Mouse (Mus musculus) layer of hippocampus, adult 2 months (tissue): Measurements from ENCODE around the gene Uqcrh. TPM values are rescaled to one million over a fixed set of nuclear protein-coding genes. Genes with fewer than 3 reads are reported as not detected.
A peak's percentile ranks its signal among the peaks of the same experiment; 100 is the strongest.

Experiments used
- DNase-seq, 2 experiments: peaks; one replicate each; pipeline ENCODE4 v3.0.0; 2022; ENCODE audit warnings: low spot score in 2 of 2
- H3K27ac ChIP-seq: fragments of 200-600 bp; 2 replicates; pipeline ENCODE4 v1.8.1; 2022
- H3K4me3 ChIP-seq: fragments of 200-600 bp; 2 replicates; pipeline ENCODE4 v1.8.1; 2022; ENCODE audit warnings: mild to moderate bottlenecking
- CTCF ChIP-seq: fragments of 200-600 bp; conservative IDR thresholded peaks from 2 replicates; pipeline ENCODE4 v1.8.1; 2022; ENCODE audit warnings: antibody characterized with exemption, mild to moderate bottlenecking, moderate library complexity
- long read RNA-seq, 2 experiments: library from polyadenylated mRNA; stranded (forward); transcript quantifications; one replicate each; pipeline ENCODE4 v2.0.0; 2021; ENCODE audit warnings: borderline mapping rate in 2 of 2
- total RNA-seq, 2 experiments: library from RNA; stranded (reverse); gene quantifications; 2 replicates each; pipeline ENCODE4 v1.2.3; 2021

Uqcrh gene
- 100 to 1,000 TPM; 361 to 383 TPM for total RNA-seq
- long read RNA-seq, experiment 1, transcript Uqcrh-202 (4 exons, 547 nt), result major isoform, 51 of 62 reads
- long read RNA-seq, experiment 1, transcript Uqcrh-204 (4 exons, 579 nt), result minor isoform, 5 of 62 reads
- long read RNA-seq, experiment 1, partial matches to known transcripts, result 1 of 62 reads
- long read RNA-seq, experiment 1, other reads (novel, unspliced or antisense), result 2 of 62 reads
- long read RNA-seq, experiment 2, transcript Uqcrh-204 (4 exons, 579 nt), result minor isoform, 6 of 135 reads
- long read RNA-seq, experiment 2, transcript Uqcrh-202 (4 exons, 547 nt), result major isoform, 123 of 135 reads
- long read RNA-seq, experiment 2, partial matches to known transcripts, result 2 of 135 reads
- long read RNA-seq, experiment 2, other reads (novel, unspliced or antisense), result 3 of 135 reads

- TF ChIP-seq CTCF, result no peak
- peak; percentile 96 for DNase-seq
- peak within 1 kb of the TSS; percentile 96 for H3K27ac ChIP-seq
- peak within 1 kb of the TSS; percentile 86 for H3K4me3 ChIP-seq
These were observed at the start of gene Uqcrh, which contains the start of gene Lrrc41 for GRCm38 (mm10) chr4:116074861-116075620. Uqcrh (minus strand) TSS chr4:116075071. Lrrc41 (plus strand) TSS chr4:116075269.

- Histone ChIP-seq H3K27ac (peak within 1 kb of the TSS; percentile 88), H3K4me3 (peak within 1 kb of the TSS; percentile 59)
- peak; percentile 73 to 81 for DNase-seq
- TF ChIP-seq CTCF, result peak; percentile 55
These were observed 49.0 kb upstream of the Uqcrh start, which contains the start of the genes Rad54l and Pomgnt1 for GRCm38 (mm10) chr4:116123602-116124519. Rad54l (minus strand) TSS chr4:116123690. Pomgnt1 (plus strand) TSS chr4:116123840.

DNA sequence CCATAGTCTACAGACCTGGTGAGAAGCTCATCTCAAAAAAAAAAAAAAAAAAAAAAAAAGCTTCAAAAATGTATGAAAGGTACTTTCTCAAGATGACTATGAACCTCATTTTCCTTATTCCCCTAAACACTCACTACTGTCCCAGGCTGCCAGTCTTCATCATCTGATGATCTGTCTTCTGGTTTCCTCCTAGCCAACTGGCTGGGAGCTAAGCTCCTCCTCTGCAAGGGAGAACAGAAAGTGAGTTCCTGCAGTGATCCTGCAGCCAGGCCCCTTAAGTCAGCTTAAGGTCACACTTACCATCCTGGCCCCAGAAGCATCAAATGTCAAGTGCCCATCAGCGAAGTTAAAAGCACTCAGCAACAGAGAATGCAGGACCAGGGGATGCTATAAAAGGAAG, 47.9 kb upstream of the Uqcrh start:
- Histone ChIP-seq H3K27ac (no peak overlapping the region), H3K4me3 (no peak overlapping the region)
- DNase-seq, result no peak
- TF ChIP-seq CTCF, result no peak

GRCm38 (mm10) chr4:116111486-116111885, 36.6 kb upstream of the Uqcrh start:
- DNase-seq, result no peak
- no peak for TF ChIP-seq CTCF
- H3K27ac ChIP-seq, result no peak overlapping the region
- no peak overlapping the region for H3K4me3 ChIP-seq

DNA sequence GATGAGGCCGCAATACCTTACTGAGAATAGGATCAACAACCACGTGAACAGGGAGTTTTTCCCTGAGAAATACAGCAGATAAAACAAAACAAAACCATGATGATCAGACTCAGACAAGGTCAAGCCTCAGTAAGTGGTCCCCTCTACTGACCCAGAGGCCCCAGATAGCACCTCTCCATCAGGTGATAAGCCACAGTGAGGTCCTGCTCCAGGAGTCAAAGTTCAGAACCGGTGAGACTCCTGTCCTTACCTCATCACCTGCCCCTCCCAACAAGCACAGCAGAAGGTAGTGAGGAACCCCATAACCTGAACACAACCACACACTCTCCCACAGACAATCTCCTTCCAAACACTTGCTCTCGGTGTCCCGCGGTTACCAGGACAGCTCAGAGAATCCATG, 35.8 kb upstream of the Uqcrh start:
- no peak for DNase-seq
- H3K27ac ChIP-seq, result no peak overlapping the region
- no peak overlapping the region for H3K4me3 ChIP-seq
- TF ChIP-seq CTCF, result no peak

GRCm38 (mm10) chr4:116105278-116105677, 30.4 kb upstream of the Uqcrh start:
- no peak overlapping the region for H3K27ac ChIP-seq
- TF ChIP-seq CTCF, result no peak
- no peak for DNase-seq
- no peak overlapping the region for H3K4me3 ChIP-seq

DNA sequence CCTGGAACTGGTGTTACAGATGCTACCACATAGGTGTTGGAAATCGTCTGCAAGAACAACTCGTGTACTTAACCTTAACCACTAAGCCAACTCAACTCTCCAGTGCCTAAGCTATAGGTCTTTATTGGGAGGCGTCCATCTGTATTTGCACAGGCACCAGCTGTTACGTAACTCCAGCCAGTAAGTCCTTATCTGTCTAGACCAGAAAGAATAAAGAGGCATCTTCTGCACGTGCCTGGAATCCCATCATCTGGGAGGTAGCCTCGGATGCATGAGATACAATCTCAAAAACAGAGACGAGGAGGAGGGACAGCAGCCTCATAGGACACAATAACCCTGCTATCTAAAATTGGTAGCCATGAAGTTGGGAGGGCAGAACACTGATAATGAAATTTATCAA, 26.1 kb upstream of the Uqcrh start:
- DNase-seq, result no peak
- TF ChIP-seq CTCF, result no peak
- no peak overlapping the region for H3K27ac ChIP-seq
- no peak overlapping the region for H3K4me3 ChIP-seq

DNA sequence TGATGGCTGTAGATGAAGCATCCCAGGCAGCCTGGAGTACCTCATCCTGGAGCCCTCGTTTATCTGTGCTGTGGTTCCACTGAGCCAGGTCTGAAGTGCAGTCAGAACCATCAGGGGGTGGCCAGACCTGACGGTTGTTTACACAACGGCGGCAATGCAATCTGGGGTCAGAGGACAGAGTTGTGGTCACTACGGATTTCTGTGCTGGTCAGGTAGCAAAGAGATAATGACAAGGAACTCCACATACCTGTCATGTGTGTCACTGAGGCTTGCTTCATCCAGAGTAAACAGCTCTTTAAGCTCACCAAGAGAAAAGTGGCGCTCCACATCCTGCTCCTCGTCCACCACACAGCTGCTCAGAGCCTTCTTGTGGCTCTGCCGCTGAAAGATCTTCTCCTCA, 22.3 kb upstream of the Uqcrh start:
- no peak overlapping the region for H3K4me3 ChIP-seq
- no peak for TF ChIP-seq CTCF
- DNase-seq, result no peak
- no peak overlapping the region for H3K27ac ChIP-seq

GRCm38 (mm10) chr4:116096291-116096690, 21.4 kb upstream of the Uqcrh start:
- DNase-seq, result no peak
- TF ChIP-seq CTCF, result no peak
- Histone ChIP-seq H3K27ac (no peak overlapping the region), H3K4me3 (no peak overlapping the region)

DNA sequence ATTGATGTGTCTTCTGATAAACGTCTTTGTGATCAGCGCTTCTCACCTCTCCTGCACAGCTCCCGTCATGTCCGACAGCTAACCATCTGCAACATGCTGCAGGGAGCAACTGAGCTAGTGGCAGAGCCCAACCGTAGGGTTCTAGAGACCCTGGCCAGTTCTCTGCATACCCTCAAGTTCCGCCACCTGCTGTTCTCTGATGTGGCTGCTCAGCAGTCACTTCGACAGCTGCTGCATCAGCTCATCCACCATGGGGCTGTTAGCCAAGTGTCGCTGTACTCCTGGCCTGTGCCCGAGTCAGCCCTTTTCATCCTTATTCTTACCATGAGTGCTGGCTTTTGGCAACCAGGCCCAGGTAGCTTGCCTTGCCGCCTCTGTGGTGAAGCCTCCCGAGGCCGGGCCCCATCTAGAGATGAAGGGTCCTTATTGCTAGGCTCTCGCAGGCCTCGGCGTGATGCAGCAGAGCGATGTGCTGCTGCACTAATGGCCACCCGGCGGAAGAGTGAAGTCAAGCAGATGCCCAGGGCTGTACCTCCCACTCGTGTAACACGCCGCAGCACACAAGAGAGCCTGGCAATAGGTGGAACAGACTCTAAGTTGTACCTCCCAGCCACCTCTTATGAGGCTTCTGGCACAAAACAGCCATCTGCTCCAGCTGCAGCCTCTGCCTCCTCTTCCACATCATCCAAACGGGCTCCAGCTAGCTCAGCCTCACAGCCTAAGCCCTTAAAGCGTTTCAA, 13.8 kb upstream of the Uqcrh start:
- TF ChIP-seq CTCF, result no peak
- no peak overlapping the region for H3K4me3 ChIP-seq
- DNase-seq, result no peak
- H3K27ac ChIP-seq, result no peak overlapping the region; the same call in 1 of the 2 replicates

GRCm38 (mm10) chr4:116077240-116078095, 2.6 kb upstream of the Uqcrh start:
- no peak for TF ChIP-seq CTCF
- peak overlapping the region; percentile 86 for H3K4me3 ChIP-seq
- peak overlapping the region; percentile 96 for H3K27ac ChIP-seq
- DNase-seq, result no peak
